Mouse (Mus musculus) MEL (cell line): ENCODE data around the gene Vps35l. TPM values are rescaled to one million over a fixed set of nuclear protein-coding genes. Genes with fewer than 3 reads are reported as not detected.
A peak's percentile ranks its signal among the peaks of the same experiment; 100 is the strongest.

Experiments used
- DNase-seq: peaks from one replicate; pipeline ENCODE4 v3.0.0; 2011; ENCODE audit warnings: low read depth, low spot score
- H3K27ac ChIP-seq: 2 replicates; pipeline ENCODE4 v1.5.1; 2012; ENCODE audit warnings: low read depth, mild to moderate bottlenecking, control low read depth, low read length, moderate library complexity; ENCODE audit not compliant: control insufficient read depth
- H3K27me3 ChIP-seq, 2 experiments: fragments of 150-350 bp in 1 of 2; sonication (generic) in 1 of 2; 2 replicates each; pipeline ENCODE4 v1.6.1; 2012; ENCODE audit warnings: low read length in 2 of 2, mild to moderate bottlenecking in 2 of 2, improper control_type of control experiment in 1 of 2, moderate library complexity in 1 of 2; ENCODE audit not compliant: insufficient read depth in 2 of 2, control insufficient read depth in 1 of 2
- H3K36me3 ChIP-seq, 2 experiments: 2 replicates each; pipeline ENCODE4 v1.6.1; 2012 to 2014; ENCODE audit warnings: low read length in 2 of 2, improper control_type of control experiment in 1 of 2, inconsistent platforms in 1 of 2, mild to moderate bottlenecking in 1 of 2; ENCODE audit not compliant: insufficient read depth in 2 of 2, control insufficient read depth in 1 of 2
- H3K4me1 ChIP-seq, 2 experiments: fragments of 150-350 bp in 1 of 2; sonication (generic) in 1 of 2; 2 replicates each; pipeline ENCODE4 v1.6.1; 2012; ENCODE audit warnings: low read length in 2 of 2, improper control_type of control experiment in 1 of 2, mild to moderate bottlenecking in 1 of 2; ENCODE audit not compliant: insufficient read depth in 2 of 2, control insufficient read depth in 1 of 2
- H3K4me3 ChIP-seq, 2 experiments: fragments of 150-350 bp in 1 of 2; sonication (generic) in 1 of 2; 2 replicates each; pipeline ENCODE4 v1.5.1; 2012; ENCODE audit warnings: low read depth in 2 of 2, low read length in 2 of 2, mild to moderate bottlenecking in 2 of 2, moderate library complexity in 2 of 2, control low read depth in 1 of 2, improper control_type of control experiment in 1 of 2; ENCODE audit not compliant: control insufficient read depth in 1 of 2, insufficient read depth in 1 of 2
- H3K79me2 ChIP-seq: 2 replicates; pipeline ENCODE4 v1.6.1; 2012; ENCODE audit warnings: mild to moderate bottlenecking, low read length, moderate library complexity; ENCODE audit not compliant: control insufficient read depth, poor library complexity, insufficient read depth
- H3K9ac ChIP-seq: 2 replicates; pipeline ENCODE4 v1.6.1; 2012; ENCODE audit warnings: low read depth, mild to moderate bottlenecking, control low read depth, low read length, moderate library complexity; ENCODE audit not compliant: control insufficient read depth, poor library complexity, severe bottlenecking
- H3K9me3 ChIP-seq: fragments of 150-350 bp; sonication (generic); replicated peaks from 2 replicates; pipeline ENCODE4 v1.6.1; 2012; ENCODE audit warnings: mild to moderate bottlenecking, low read length, improper control_type of control experiment, moderate library complexity; ENCODE audit not compliant: insufficient read depth
- CHD2 ChIP-seq: IDR thresholded peaks from 2 replicates; pipeline ENCODE4 v1.6.1; 2011; ENCODE audit warnings: low read length, improper control_type of control experiment
- CTCF ChIP-seq, 3 experiments: IDR thresholded peaks in 2 of 3; conservative IDR thresholded peaks in 1 of 3; 2 replicates each; pipeline ENCODE4 v1.5.1; 2011 to 2012; ENCODE audit warnings: low read length in 3 of 3, low read depth in 2 of 3, mild to moderate bottlenecking in 2 of 3, improper control_type of control experiment in 1 of 3, inconsistent platforms in 1 of 3, mixed read lengths in 1 of 3, moderate library complexity in 1 of 3; ENCODE audit not compliant: control insufficient read depth in 1 of 3, insufficient read depth in 1 of 3, poor library complexity in 1 of 3, severe bottlenecking in 1 of 3
- E2F4 ChIP-seq: IDR thresholded peaks from 2 replicates; pipeline ENCODE4 v1.6.1; 2011; ENCODE audit warnings: low read depth, low read length, improper control_type of control experiment, borderline replicate concordance
- ELF1 ChIP-seq: IDR thresholded peaks from 2 replicates; pipeline ENCODE4 v1.6.1; 2014; ENCODE audit warnings: low read depth, mild to moderate bottlenecking, inconsistent platforms, low read length, improper control_type of control experiment, moderate library complexity
- ETS1 ChIP-seq: IDR thresholded peaks from 2 replicates; pipeline ENCODE4 v1.6.1; 2012; ENCODE audit warnings: low read depth, mild to moderate bottlenecking, inconsistent platforms, low read length, improper control_type of control experiment, moderate library complexity
- HCFC1 ChIP-seq: IDR thresholded peaks from 2 replicates; pipeline ENCODE4 v1.6.1; 2012; ENCODE audit warnings: low read depth, mild to moderate bottlenecking, inconsistent platforms, low read length, improper control_type of control experiment, moderate library complexity
- JUND ChIP-seq: IDR thresholded peaks from 2 replicates; pipeline ENCODE4 v1.6.1; 2011; ENCODE audit warnings: low read depth, mild to moderate bottlenecking, improper control_type of control experiment, low read length
- MAFK ChIP-seq: IDR thresholded peaks from 2 replicates; pipeline ENCODE4 v1.6.1; 2011; ENCODE audit warnings: low read depth, mild to moderate bottlenecking, low read length, improper control_type of control experiment, borderline replicate concordance
- MAX ChIP-seq: IDR thresholded peaks from 2 replicates; pipeline ENCODE4 v1.6.1; 2011; ENCODE audit warnings: low read length, improper control_type of control experiment
- MAZ ChIP-seq: IDR thresholded peaks from 2 replicates; pipeline ENCODE4 v1.6.1; 2012; ENCODE audit warnings: low read depth, mild to moderate bottlenecking, inconsistent platforms, low read length, improper control_type of control experiment
- MEF2A ChIP-seq: IDR thresholded peaks from 2 replicates; pipeline ENCODE4 v1.6.1; 2014; ENCODE audit warnings: low read depth, mild to moderate bottlenecking, inconsistent platforms, low read length, improper control_type of control experiment; ENCODE audit not compliant: poor library complexity, insufficient replicate concordance, severe bottlenecking; ENCODE audit errors: extremely low read depth
- MXI1 ChIP-seq: IDR thresholded peaks from 2 replicates; pipeline ENCODE4 v1.6.1; 2011; ENCODE audit warnings: mild to moderate bottlenecking, low read depth, low read length, improper control_type of control experiment
- MYC ChIP-seq: IDR thresholded peaks from 2 replicates; pipeline ENCODE4 v1.6.1; 2011; ENCODE audit warnings: low read depth, mild to moderate bottlenecking, low read length, improper control_type of control experiment, moderate library complexity
- NELFE ChIP-seq: IDR thresholded peaks from 2 replicates; pipeline ENCODE4 v1.6.1; 2011; ENCODE audit warnings: low read depth, low read length, improper control_type of control experiment
- NRF1 ChIP-seq: IDR thresholded peaks from 2 replicates; pipeline ENCODE4 v1.6.1; 2014; ENCODE audit warnings: low read depth, mild to moderate bottlenecking, inconsistent platforms, low read length, improper control_type of control experiment, moderate library complexity; ENCODE audit not compliant: poor library complexity, insufficient read depth, severe bottlenecking
- POLR2AphosphoS5 ChIP-seq: IDR thresholded peaks from 2 replicates; pipeline ENCODE4 v1.6.1; 2012; ENCODE audit warnings: low read depth, borderline replicate concordance, mild to moderate bottlenecking, inconsistent platforms, low read length, moderate library complexity, mixed read lengths
- RAD21 ChIP-seq: IDR thresholded peaks from 2 replicates; pipeline ENCODE4 v1.6.1; 2011; ENCODE audit warnings: mild to moderate bottlenecking, low read depth, low read length, improper control_type of control experiment
- SMC3 ChIP-seq: IDR thresholded peaks from 2 replicates; pipeline ENCODE4 v1.6.1; 2011; ENCODE audit warnings: low read depth, low read length, improper control_type of control experiment
- TCF12 ChIP-seq: IDR thresholded peaks from 2 replicates; pipeline ENCODE4 v1.6.1; 2014; ENCODE audit warnings: low read depth, mild to moderate bottlenecking, inconsistent platforms, low read length, improper control_type of control experiment, moderate library complexity
- UBTF ChIP-seq: IDR thresholded peaks from 2 replicates; pipeline ENCODE4 v1.6.1; 2012; ENCODE audit warnings: low read depth, mild to moderate bottlenecking, inconsistent platforms, low read length, improper control_type of control experiment, moderate library complexity, borderline replicate concordance; ENCODE audit not compliant: insufficient read depth
- USF1 ChIP-seq: IDR thresholded peaks from 2 replicates; pipeline ENCODE4 v1.6.1; 2014; ENCODE audit warnings: low read depth, mild to moderate bottlenecking, inconsistent platforms, low read length, improper control_type of control experiment, moderate library complexity
- ZC3H11A ChIP-seq: IDR thresholded peaks from 2 replicates; pipeline ENCODE4 v1.6.1; 2012; ENCODE audit warnings: low read depth, mild to moderate bottlenecking, inconsistent platforms, low read length, improper control_type of control experiment
- ZNF384 ChIP-seq: IDR thresholded peaks from 2 replicates; pipeline ENCODE4 v1.6.1; 2012; ENCODE audit warnings: low read depth, mild to moderate bottlenecking, inconsistent platforms, low read length, improper control_type of control experiment
- polyA plus RNA-seq, 2 experiments: library from polyadenylated mRNA; stranded (reverse) in 1 of 2; unstranded in 1 of 2; fragments of >175 nt in 1 of 2; fragments of >200 nt in 1 of 2; gene quantifications; 2 replicates each; pipeline versions ENCODE4 v1.2.1 to v1.2.4; 2012; ENCODE audit warnings: low replicate concordance in 2 of 2, low read depth in 1 of 2; ENCODE audit not compliant: insufficient read length in 2 of 2, insufficient read depth in 1 of 2, missing spikeins in 1 of 2
- total RNA-seq: library from RNA; depleted of rRNA; stranded (reverse); fragments of 300-350 nt; gene quantifications from 2 replicates; pipeline ENCODE4 v1.2.3, GENCODE M21; 2012; rRNA removed

Vps35l gene
- total RNA-seq = 32.7 and 37.6 TPM in 2 replicates
- 10 to 100 TPM in 1 of 2 experiments, not detected in 1; 87.4 TPM for polyA plus RNA-seq

- Histone ChIP-seq H3K9ac (peak within 1 kb of the TSS; percentile 82), H3K27ac (peak within 1 kb of the TSS; percentile 71), H3K4me3 (peak within 1 kb of the TSS; percentile 75 to 97), H3K79me2 (peaks cover 6% of the 10 kb centered on the region), H3K9me3 (no peaks in the 10 kb centered on the region), H3K36me3 (peaks cover 0 to 4% of the 10 kb centered on the region in 2 experiments; a peak in 2 of 4 replicates), H3K27me3 (no peaks in the 10 kb centered on the region), H3K4me1 (peaks cover 0 to 5% of the 10 kb centered on the region in 2 experiments; a peak in 1 of 4 replicates)
- no peak for TF ChIP-seq E2F4
- no peak for TF ChIP-seq USF1
- TF ChIP-seq MEF2A = no peak
- no peak for TF ChIP-seq MAFK
- TF ChIP-seq CTCF (IDR thresholded peaks at IDR 0.05 in 2 of 3, conservative IDR thresholded peaks at IDR 0.05 in 1 of 3; ENCODE audit: control insufficient read depth in 1 of 3, insufficient read depth in 1 of 3, low read depth in 2 of 3, low read length in 3 of 3, poor library complexity in 1 of 3, severe bottlenecking in 1 of 3) = peak; percentile 68 to 81 (median 76)
- peak; percentile 64 for TF ChIP-seq SMC3
- TF ChIP-seq NELFE = no peak; the same call in 1 of the 2 replicates
- peak; percentile 7; the same call in 1 of the 2 replicates for TF ChIP-seq ZNF384
- no peak for TF ChIP-seq HCFC1
- TF ChIP-seq MAX = no peak
- TF ChIP-seq NRF1 = no peak
- TF ChIP-seq POLR2AphosphoS5 = no peak
- no peak for TF ChIP-seq UBTF
- no peak for TF ChIP-seq ZC3H11A
- no peak for TF ChIP-seq CHD2
- 0 out of 2 replicates have a peak, but pooled peaks have one; percentile 27 for TF ChIP-seq MYC
- no peak for TF ChIP-seq ETS1
- TF ChIP-seq TCF12 = no peak
- no peak for TF ChIP-seq JUND
- no peak for TF ChIP-seq ELF1
- TF ChIP-seq MAZ = peak; percentile 67
- TF ChIP-seq MXI1 = no peak
- peak; percentile 57 for TF ChIP-seq RAD21
- DNase-seq = peak; percentile 88
Measured at GRCm38 (mm10) chr7:118739975-118740531, at the start of gene Vps35l. Gene Vps35l (plus strand): TSS chr7:118740226.
